Mouse (Mus musculus) induced T-regulatory cell, adult 2 months (primary cell): Measurements from ENCODE around the gene Olfr576.

Source experiments
- DNase-seq: peaks from one replicate; pipeline ENCODE4 v3.0.0-alpha.2; 2012; ENCODE audit warnings: low read depth

Gene Olfr576

GRCm38 (mm10) chr7:102962360-102962759 is at the start of gene Olfr576:
TSS of gene Olfr576 (plus strand) at chr7:102962660.
- DNase-seq = no peak

DNA sequence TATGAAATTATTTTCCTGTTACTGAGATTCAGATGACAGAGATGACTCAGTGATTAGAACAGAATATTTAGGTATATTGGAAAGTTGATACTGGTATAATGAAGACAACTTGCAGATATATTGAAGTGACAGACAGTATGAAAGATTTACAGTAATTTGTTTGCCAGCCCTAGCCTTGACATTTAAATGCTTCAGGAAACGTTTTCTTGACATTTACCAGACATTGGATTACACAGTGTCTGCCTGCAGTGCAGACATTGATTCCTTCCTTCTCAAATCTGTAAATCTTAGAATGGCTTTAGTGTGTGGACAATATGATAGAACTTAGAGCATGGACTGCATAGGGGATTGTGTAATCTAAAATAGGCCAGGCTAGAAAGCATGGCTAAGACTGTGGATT is 47.2 kb upstream of the Olfr576 start:
- DNase-seq = no peak

DNA sequence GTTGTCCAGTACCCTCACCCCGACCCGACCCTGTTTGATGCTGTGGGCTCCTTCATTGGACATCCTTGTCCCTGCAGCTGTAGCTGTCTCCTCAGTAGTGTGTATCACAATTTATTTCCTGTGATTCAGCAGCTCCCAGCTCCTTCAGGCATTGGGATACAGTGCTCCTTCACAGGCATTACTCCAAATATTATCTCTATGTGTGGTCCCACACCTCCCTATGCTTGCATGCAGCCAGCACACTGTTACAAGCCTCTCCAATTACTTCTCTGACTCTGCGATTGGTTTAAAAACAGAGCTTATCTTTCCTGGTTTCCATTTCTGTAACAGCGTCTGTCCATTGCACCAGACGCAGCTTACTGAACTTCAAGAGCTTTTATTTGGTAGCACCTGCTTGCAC is 46.1 kb upstream of the Olfr576 start:
- no peak for DNase-seq

- DNase-seq = no peak
Observed at GRCm38 (mm10) chr7:102917032-102917875, 45.2 kb upstream of the Olfr576 start, which contains the start of gene Olfr571. TSS of gene Olfr571 (minus strand) at chr7:102917536.

GRCm38 (mm10) chr7:102919632-102920031 is 42.8 kb upstream of the Olfr576 start:
- DNase-seq = peak; percentile 69

DNA sequence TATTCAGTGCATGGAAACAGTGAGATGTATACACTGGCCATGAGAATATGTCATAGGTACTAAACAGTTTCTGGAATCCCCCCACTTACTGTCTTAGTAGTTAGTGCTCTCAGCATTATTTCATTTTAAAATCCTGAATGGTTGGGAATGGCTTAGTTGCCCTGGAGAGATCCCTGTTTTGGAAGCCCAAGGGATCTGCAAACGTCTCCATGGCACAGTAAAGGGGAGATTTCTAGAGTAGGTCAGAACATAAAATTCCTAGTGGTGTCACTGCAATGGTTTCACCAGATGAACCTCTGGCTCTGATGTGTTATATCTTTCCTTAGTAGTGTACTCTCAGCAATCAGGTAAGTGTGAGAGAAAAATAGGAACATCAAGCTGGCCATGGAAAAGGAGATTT is 38.4 kb upstream of the Olfr576 start, which contains the start of gene Olfr572:
Olfr572 (plus strand) TSS at position 301 of the 400 bp plus-strand sequence.
- no peak for DNase-seq

DNA sequence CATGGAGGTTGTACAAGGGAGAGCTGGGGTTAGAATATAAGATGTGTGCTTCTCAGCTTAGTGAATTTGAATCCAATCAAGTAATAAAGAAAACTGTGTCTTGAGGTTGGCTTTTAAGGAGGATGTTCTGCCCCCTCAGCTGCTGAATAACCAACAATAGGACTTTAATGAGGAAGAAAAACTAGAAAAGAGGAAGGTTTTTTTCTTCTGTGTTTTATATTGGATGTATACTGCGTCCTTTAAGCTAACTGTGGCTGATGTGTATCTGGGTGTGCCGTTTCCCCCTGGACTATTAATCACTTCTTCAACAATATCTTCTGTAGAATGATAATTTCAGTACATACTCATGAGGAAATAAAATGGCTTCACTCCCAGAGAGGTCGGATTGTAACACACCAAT is 35.4 kb upstream of the Olfr576 start:
- no peak for DNase-seq

DNA sequence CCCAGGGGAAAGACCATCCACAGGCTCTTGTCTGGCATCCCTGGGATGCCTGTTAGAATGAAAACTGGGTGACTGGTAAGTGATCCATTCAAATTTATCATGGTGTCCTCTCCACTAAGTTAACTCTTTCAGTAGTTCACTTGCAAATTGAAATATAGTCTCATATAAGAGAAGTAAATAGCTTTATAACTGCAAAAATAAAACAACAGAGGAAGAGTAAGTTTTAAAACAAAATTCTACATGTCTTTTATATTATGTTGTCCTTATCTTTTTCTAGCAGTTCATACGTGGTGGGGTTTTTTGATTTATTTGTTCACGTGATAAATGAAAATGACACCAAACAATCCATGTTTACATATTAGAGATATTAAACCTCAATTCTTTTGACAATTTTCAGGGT is 20.0 kb upstream of the Olfr576 start, which contains the start of gene Olfr573-ps1:
Olfr573-ps1 (minus strand) TSS at position 101 of the 400 bp plus-strand sequence.
- no peak for DNase-seq

DNA sequence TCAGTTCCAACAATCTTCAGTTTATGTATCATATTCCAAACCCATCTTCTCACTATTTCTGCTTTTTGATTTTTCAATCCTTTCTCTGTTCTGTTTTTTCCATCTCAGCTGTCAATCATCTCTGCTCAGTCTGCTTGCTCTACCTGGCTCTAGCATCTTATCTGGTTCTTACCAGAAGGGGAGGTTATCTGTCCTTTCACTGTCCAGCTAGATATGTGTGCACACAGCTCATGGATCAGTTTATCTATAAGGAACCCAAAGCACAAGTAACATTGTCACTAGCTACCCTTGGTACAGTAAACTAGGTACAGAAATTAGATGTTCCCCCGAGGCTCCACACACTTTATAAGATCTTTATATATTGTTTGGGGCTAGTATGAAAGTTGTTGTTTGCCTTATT is 19.0 kb upstream of the Olfr576 start:
- DNase-seq = no peak

- no peak for DNase-seq
Observed at GRCm38 (mm10) chr7:102948167-102948566, 14.3 kb upstream of the Olfr576 start, which contains the start of gene Olfr574. TSS of gene Olfr574 (plus strand) at chr7:102948467.

GRCm38 (mm10) chr7:102950732-102951131 is 11.7 kb upstream of the Olfr576 start:
- DNase-seq = no peak

- DNase-seq = no peak
Observed at GRCm38 (mm10) chr7:102958137-102958536, 4.3 kb upstream of the Olfr576 start.

DNA sequence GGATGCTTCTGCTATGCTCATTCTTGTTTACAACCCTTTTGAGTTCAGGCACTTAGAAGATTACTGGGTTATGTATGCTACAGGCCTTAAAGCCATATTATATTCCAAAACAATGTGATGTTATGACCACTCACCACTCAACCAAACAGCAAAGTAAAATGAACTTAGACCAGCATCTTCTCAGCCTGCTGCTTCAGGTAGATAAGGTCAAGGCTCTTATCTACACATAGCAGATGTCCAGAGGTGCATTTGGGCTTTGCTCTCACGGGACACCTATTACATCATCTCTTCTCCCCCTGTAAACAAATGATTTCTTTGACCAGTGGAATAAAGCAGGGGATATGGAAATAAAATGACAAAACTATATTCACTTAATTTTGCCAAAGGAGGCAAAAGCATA is 3.9 kb upstream of the Olfr576 start, which contains the start of gene Olfr575:
Olfr575 (minus strand) TSS at position 183 of the 400 bp plus-strand sequence.
- no peak for DNase-seq

DNA sequence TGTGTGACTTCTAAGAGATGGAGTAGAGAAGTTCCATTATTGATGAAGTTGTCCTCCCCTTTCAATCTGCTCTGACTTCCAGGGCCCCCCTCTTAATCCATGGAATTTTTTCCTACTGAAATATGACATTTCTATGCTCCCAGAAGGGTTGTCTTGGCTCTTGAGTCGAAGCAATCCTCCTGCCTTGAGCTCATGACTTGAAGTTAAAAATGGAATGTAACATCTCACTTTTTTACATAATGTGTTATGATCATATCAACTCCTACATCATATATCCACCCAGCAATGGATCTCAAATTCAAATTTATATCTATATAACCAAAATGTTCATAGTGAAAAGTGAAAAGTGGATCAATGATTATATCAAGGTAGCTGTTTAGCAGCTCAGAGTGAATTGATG is 11.9 kb downstream of the Olfr576 start:
- no peak for DNase-seq

DNA sequence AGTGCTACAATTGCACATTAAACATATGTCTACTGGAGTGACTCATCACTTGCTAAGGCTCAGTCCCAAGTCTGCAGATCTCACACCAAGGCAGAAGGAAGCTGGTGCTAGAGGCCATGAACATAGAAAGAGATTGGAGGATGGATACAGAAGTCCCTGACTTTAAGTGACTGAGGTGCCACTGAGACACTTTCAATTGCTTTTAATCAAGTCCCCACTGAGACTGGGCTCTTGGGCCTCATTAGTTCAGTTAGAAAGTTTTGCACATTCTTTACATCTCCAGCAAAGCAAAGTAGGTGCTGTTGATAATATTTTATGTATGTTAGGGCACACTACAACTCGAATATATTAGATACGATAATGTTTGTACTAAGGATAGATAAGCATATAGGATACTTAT is 13.4 kb downstream of the Olfr576 start, which contains the start of gene Olfr577:
Olfr577 (minus strand) TSS at position 101 of the 400 bp plus-strand sequence.
- DNase-seq = no peak

GRCm38 (mm10) chr7:102989224-102989623 is 26.8 kb downstream of the Olfr576 start, which contains the start of gene Olfr578:
TSS of gene Olfr578 (minus strand) at chr7:102989324.
- no peak for DNase-seq
